ENCODE assay signal across 31 mouse cellular contexts in genomic region chr5:91697075-91697474, GRCm38 (mm10).
"Had no signal": no experiment of that assay in that cellular context is flagged by ENCODE, and none has a peak within 500 bp of the region (broad histone marks: within the 10 kb centered on the region; RNA-seq: fewer than 3 reads in every experiment).

No protein-coding gene starts in this region.

- H3K4me3 ChIP-seq: limb, embryonic 10.5 days; limb, embryonic 12.5 days; limb, embryonic 13.5 days; limb, embryonic 15.5 days; liver, embryonic 12.5 days; liver, embryonic 13.5 days; liver, embryonic 15.5 days; lung, embryonic 15.5 days; megakaryocyte, embryonic 14.5 days; midbrain, embryonic 10.5 days; midbrain, embryonic 12.5 days; midbrain, embryonic 13.5 days; midbrain, embryonic 15.5 days; myocyte; neural tube, embryonic 12.5 days had no signal

- H3K9ac ChIP-seq: limb, embryonic 12.5 days; limb, embryonic 13.5 days; limb, embryonic 15.5 days; liver, embryonic 12.5 days; liver, embryonic 13.5 days; liver, embryonic 14.5 days; liver, embryonic 15.5 days; liver, postnatal 0 days; lung, embryonic 14.5 days; lung, embryonic 15.5 days; midbrain, embryonic 12.5 days; midbrain, embryonic 13.5 days; midbrain, embryonic 15.5 days; neural tube, embryonic 12.5 days had no signal

- DNase-seq: left cerebral cortex, postnatal 4 days; liver; liver, embryonic 13.5 days; liver, postnatal 0 days; lung, adult 18-20 months; lung, adult 2 months; lung, embryonic 14.5 days; lung, postnatal 10 days; lung, postnatal 14 days; lung, postnatal 36 days; lung, postnatal 4 days; midbrain, embryonic 14.5 days had no signal

- H3K4me2 ChIP-seq: limb, embryonic 12.5 days; limb, embryonic 13.5 days; limb, embryonic 15.5 days; liver, embryonic 11.5 days; liver, embryonic 12.5 days; liver, embryonic 13.5 days; liver, embryonic 15.5 days; lung, embryonic 14.5 days; lung, embryonic 15.5 days; midbrain, embryonic 12.5 days; midbrain, embryonic 13.5 days; midbrain, embryonic 15.5 days; neural tube, embryonic 12.5 days had no signal

- H3K36me3 ChIP-seq: limb, embryonic 10.5 days; limb, embryonic 12.5 days; limb, embryonic 13.5 days; limb, embryonic 15.5 days; liver, embryonic 12.5 days; liver, embryonic 13.5 days; liver, embryonic 15.5 days; lung, embryonic 15.5 days; midbrain, embryonic 10.5 days; midbrain, embryonic 12.5 days; midbrain, embryonic 13.5 days; midbrain, embryonic 15.5 days; neural tube, embryonic 12.5 days had no signal

- H3K27ac ChIP-seq: limb, embryonic 10.5 days; limb, embryonic 12.5 days; limb, embryonic 13.5 days; limb, embryonic 15.5 days; liver, embryonic 12.5 days; liver, embryonic 13.5 days; liver, embryonic 14.5 days; liver, embryonic 15.5 days; lung, embryonic 15.5 days; macrophage; midbrain, embryonic 10.5 days; midbrain, embryonic 12.5 days; midbrain, embryonic 13.5 days; midbrain, embryonic 15.5 days; neural tube, embryonic 12.5 days had no signal

- H3K27me3 ChIP-seq: limb, embryonic 12.5 days; limb, embryonic 13.5 days; limb, embryonic 15.5 days; liver, embryonic 12.5 days; liver, embryonic 13.5 days; liver, embryonic 15.5 days; lung, embryonic 15.5 days; megakaryocyte, embryonic 14.5 days; midbrain, embryonic 12.5 days; midbrain, embryonic 13.5 days; midbrain, embryonic 15.5 days; neural tube, embryonic 12.5 days had no signal

- H3K4me1 ChIP-seq: liver, embryonic 12.5 days; liver, embryonic 13.5 days; liver, embryonic 15.5 days; lung, embryonic 15.5 days; midbrain, embryonic 12.5 days had no signal

- ATAC-seq: liver, embryonic 12.5 days; liver, postnatal 0 days; lung, postnatal 0 days; midbrain, embryonic 13.5 days; midbrain, embryonic 15.5 days; midbrain, embryonic 16.5 days had no signal

- H3K9me3 ChIP-seq: limb, embryonic 10.5 days; limb, embryonic 12.5 days; limb, embryonic 13.5 days; limb, embryonic 15.5 days; liver, embryonic 12.5 days; liver, embryonic 13.5 days; liver, embryonic 15.5 days; lung, embryonic 15.5 days; midbrain, embryonic 10.5 days; midbrain, embryonic 12.5 days; midbrain, embryonic 13.5 days; midbrain, embryonic 15.5 days; neural tube, embryonic 12.5 days had no signal
